Mouse (Mus musculus) erythroblast, adult 5-6 weeks (primary cell): Measurements from ENCODE around the gene Pop5. TPM values are rescaled to one million over a fixed set of nuclear protein-coding genes. Genes with fewer than 3 reads are reported as not detected.

Experiments
- ATAC-seq: replicated peaks from 2 replicates; pipeline ENCODE4 v1.8.0; 2016; ENCODE audit warnings: moderate number of reproducible peaks, mild to moderate bottlenecking, moderate TSS enrichment, inconsistent platforms; ENCODE audit not compliant: poor library complexity, low FRiP score, severe bottlenecking
- total RNA-seq, 2 experiments: library from RNA; stranded (forward) in 1 of 2; stranded (reverse) in 1 of 2; fragments of 150-400 nt in 1 of 2; fragments of 200-764, 138-1000 nt in 1 of 2; gene quantifications; 2 replicates each; pipeline versions ENCODE4 v1.2.3 to v1.2.4; 2015 to 2017; ENCODE audit warnings: low replicate concordance in 2 of 2

Pop5 gene
- total RNA-seq, 2 experiments from 2014 or later = 26.6 to 41.5 TPM

DNA sequence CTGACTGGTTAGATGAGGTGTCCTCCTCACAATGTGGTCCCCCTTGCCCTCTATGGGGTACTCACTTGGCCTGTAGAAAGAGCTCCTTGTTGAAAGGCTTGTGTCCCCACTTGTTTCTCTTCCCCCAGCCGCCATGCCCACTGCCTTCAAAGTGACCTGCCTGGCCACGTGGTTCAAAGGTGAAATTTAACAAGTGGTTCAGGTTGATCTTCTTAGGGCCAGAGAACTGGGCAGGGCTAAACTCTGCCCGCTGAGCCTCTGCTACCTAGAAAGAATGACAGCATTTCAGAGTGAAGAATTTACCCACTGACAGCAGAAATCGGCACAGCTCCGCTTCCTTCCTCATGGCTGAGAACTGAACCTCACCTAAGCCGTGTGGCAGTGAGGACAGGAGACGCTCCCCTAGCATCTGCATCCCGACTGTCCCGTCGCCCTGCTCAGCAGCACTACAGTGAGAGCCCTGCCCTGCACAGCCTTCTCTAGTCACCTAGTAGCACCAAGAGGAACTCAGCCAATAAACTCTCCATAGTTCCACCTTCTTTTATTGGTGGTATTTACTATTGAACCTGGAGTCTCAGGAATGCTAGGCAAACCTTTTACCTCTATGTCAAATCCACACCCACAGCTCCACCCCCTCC, 21.4 kb downstream of the Pop5 start:
- no peak for ATAC-seq

DNA sequence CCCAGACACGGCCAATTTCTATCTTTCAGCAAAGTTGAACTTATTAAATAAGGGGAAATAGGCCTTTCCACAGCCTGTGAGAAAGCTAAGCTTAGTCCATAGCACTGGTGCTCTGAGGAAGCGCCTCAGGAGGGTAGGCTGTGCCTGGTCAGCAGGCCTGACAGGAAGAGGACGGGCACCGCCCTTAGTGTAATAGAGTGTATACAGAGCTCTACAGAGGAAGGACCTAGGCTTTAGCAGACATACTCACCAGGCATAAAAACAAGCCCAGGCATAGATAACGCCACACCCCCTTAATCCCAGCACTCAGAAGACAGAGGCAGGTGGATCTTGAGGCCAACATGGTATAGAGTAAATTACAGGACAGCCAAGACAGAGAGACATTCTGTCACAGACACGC, 24.7 kb downstream of the Pop5 start:
- no peak for ATAC-seq

DNA sequence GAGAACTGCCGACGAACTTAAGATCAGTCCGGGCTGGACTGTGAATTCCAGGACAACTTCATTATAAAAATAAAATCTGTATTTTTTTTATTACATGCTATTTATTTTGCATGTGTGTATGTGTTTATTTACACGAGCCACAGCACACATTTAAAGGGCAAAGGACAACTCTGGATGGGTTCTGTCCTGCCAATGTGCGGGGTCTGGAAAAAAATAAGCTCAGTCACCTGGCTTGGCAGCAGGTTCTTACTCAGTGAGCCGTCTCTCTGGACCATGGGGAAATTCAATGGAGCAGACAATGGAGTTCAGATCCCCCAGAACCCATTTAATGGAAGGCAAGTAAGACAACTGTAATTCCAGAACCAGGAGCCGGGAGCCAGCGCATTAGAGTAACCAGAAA, 25.5 kb downstream of the Pop5 start:
- no peak for ATAC-seq

DNA sequence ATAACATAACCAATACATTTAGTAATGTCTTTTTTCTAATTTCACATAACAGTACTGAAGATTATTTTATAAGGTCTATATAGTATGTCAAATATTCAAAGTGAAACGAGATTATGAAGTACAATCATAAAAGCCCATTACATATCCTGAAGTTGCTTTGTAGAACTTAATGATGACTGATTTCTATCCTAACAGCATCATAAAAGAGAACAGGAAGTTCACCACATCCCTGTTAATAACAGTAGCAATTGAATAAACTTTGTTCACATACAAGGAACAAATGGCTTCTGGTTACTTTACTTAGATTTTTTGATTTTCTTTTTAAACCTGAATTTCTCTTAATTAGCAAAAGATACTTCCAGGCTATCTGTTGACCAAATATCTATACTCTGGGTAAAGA, 26.2 kb downstream of the Pop5 start:
- ATAC-seq = no peak

DNA sequence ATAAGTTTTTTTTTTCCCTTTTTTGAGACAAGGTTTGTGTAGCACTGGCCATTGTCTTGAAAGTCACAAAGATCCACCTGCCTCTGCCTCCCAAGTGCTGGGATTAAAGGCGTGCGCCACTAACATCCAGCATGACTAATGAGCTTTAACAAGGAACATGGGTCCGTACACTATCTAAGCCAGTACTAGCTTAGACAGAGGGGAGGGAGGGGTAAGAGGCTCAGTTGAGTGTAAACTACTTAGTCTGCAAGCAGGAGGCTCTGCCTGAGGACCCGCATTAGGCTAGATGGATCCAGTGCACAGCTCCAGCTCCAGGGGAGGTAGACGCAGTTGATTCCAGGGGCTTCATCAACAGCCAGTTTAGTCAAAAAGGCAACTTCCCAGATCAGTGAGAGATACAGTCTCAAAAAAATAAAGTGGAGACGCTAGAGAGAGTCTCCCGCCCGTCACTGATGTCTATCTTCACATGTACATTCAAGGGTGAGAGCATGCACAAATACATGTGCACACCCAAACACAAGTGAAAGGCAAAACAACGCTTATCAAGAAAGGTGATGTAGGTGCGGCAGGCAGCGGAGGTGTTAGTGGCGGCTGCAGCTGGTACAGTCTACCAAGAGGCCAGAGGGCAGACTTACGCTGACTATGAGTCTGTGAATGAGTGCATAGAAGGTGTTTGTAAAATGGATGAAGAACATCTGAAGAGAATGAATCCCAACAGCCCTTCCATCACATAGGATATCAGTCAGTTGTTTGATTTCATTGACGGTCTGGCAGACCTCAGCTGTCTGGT, 27.1 kb downstream of the Pop5 start:
- no peak for ATAC-seq

DNA sequence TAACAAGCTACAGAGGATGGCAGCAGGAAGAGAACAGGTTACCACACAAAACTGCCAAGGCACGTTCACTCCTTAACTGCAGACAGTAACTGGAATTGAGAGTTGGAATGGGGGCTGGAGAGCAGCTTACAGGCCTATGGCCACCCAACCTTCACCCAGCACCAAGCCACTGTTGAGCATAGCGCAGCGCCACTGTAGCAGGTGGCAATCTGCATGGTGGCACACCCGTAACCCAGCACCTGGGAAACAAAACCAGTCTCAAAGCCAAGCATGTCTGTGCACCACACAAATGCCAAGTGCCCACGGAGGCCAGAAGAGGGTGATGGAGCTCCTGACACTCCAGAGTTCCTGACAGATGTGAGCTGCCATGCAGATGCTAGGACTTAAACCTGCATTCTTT, 30.7 kb downstream of the Pop5 start:
- peak; percentile 29 for ATAC-seq

DNA sequence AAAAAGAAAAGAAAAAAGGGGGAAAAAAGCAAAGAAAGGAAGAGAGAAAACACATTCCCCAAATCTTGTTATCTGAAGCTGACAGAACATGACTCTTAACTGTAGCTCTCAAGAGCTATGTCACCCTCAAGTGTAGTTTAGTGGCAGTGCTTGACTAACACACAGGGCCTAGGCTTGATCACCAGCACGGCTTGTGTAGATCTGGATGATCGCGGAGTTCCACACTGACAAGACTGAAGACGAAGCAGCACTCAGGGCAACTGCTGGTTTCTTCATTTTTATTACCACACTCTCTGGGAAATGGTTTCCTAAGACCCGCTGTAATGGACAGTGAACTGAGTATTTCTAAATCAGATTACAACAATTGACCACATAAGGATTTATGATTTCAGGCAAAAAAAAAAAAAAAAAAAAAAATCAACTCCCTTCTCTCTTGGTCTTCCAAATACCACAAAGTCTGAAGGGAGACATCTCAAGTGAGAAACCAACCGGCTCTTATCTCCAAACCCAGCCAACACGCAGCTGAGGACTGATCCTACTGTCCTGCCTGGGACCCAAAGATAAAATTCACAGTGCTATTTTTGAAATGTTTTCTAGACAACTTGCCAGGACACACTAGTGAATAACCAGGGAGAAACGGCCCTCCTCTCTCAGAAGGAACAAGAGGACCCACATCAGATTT, 31.3 kb downstream of the Pop5 start:
- ATAC-seq = peak; percentile 73

DNA sequence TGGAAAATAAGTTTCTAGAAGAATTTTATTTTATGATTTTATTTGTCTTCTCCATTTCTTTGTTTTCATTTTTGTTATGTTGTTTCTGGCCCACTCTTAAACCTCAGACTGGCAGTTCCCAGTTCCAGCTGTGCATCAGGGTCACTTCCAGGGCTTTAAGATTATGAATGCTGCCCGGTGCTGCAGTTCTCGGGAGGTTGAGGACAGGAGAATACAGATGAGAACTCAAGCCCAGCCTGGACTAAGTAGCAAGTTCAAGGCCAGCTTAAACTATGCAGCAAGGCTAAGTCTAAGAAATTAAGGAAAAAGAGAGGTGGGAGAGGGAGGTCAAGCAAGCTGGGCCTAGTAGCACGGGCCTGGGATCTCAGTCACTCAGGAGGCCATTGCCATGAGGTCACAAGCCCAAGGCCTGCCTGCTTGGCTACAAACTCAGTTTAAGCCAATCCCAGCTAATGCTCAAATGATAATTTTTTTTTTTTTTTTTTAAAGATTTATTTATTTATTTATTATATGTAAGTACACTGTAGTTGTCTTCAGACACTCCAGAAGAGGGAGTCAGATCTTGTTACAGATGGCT, 31.9 kb downstream of the Pop5 start:
- peak; percentile 26 for ATAC-seq

DNA sequence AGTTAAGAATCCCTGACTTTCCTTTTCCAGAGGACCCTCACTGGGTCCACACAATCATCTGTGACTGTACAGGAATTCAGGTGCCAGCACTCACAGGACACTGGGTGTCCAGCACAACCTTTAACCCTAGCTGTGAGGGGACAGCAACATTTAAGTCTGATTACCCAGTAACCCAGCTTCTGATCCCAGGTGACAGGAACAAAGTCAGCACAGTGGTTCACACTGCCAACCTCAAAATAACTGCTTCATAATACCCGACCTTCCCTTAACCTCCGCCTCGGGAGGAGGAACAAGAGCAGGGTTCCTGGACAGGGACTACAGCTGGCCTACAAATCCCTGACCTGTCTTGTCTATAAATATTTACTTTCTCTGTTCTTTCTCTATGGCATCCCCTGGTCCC, 32.6 kb downstream of the Pop5 start:
- ATAC-seq = no peak

DNA sequence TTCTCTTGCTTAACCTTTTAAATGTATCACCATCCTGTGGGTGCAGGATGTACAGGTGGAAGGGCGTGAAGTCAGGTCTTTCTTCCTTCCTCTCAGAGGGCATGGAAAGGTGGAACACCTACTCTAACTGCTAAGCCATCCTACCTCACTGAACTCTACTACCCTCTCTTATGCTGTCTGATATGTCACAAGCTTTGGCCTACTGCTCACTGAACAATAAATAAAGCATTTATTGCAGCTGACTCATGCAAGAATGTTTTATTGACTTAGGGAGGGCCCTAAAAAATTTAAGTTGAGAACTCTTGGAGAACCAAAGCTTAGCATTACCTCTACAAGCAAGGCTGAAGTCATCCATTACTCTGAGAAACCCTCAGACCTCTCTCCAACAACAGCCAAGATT, 34.3 kb downstream of the Pop5 start:
- no peak for ATAC-seq

DNA sequence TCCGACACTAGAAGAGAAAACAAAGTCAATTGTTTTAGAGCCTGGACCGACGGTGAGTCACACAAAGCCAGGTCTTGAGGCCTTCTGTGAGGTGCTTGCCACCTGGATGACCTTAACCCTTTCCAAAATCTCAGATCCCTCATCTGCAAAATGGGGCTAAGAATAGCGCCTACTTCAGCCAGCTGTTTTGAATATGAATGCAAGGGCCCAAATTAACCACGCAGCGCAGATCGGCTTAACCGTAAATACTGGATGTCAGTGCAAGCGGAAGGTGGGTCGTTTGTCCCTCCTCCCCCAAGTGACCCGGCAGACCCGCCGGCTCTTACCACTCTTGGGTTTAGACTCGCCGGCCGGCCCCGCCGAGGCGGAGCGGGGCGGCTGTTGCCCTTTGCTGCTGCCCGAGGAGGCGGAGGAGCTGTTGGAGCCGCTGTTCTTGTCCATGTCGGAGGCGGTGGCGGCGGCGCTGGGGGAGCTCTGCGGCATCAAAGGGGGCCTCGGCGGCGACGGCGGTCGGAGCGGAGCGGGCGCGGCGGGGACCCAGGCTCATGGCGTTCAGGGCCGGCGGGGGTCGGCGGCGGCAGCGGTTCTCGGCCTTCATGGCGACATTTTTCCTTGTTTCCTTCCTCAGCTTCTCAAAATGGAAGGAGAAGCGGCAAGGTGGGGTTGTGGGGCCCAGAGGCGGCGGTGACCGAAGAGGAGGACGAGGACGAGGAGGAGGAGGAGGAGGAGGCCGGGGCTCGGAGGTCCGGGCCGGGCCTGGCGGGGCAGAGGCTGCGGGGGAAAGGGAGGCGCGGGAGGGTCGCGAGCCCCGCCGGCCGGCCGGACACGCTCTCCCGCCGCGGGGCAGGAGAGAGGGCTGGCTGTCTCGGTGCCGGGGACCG, 36.5 kb downstream of the Pop5 start:
- ATAC-seq = 0 out of 2 replicates have a peak, but pooled peaks have one; percentile 11

DNA sequence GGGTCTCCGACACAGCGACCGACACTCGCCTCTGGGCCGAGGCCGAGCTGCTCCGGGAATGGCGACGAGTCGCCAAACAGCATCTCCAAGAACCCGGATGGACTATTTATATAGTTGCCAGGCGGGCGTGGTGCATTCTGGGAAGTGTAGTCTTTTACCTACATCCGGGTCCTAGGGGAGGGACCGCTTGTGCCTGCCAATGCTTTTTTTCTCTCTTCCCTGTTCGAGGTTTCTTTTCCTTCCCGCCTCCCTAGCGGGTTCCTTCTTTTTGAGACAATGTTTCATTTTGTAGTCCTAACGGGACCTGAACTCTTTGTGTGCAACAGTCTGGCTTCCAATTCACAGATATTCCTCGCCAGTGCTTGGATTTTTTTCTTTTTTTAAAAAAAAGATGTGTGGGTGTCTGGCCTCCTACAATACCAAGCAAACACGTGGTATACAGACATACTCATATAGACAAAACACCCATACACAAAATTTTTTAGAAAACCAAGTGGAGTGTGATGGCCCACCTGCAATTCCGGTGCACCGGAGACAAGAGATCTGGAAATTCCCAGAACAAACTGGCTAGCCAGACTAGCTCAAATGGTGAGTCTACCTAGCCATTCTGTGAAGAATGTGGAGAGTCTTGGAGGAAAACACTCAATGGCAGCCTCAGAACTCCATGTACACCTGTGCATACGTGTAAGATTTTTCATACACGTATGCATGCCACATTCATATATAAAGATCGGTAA, 37.3 kb downstream of the Pop5 start, which contains the start of gene Rnf10:
Gene Rnf10 (minus strand): TSS at position 87 of the 737 bp plus-strand sequence.
- ATAC-seq = peak; percentile 79

DNA sequence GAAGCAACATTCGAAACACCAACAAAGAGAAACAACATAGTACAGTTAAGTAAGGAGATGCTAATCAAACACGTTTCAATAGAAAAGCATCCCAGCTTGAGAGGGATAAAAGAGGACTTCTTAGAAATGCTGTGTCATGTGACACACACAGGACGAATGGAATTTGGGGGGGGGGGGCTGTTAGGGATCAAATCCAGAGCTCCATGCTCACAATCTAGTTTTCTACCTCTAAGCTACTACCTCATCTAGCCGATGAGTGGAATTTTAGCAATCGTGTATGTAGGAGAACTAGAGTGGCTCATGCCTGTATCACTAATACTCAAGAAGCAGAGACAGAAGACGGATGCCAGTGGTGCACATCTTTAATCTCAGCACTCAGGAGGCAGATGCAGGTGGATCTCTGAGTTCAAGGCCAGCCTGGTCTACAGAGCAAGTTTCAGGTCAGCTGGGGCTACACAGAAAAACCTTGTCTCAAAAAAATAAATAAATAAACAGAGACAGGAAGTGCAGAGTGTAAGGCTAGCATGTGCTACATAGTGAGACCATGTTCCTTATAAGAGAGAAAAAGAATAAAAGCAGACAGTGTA, 38.0 kb downstream of the Pop5 start:
- no peak for ATAC-seq

DNA sequence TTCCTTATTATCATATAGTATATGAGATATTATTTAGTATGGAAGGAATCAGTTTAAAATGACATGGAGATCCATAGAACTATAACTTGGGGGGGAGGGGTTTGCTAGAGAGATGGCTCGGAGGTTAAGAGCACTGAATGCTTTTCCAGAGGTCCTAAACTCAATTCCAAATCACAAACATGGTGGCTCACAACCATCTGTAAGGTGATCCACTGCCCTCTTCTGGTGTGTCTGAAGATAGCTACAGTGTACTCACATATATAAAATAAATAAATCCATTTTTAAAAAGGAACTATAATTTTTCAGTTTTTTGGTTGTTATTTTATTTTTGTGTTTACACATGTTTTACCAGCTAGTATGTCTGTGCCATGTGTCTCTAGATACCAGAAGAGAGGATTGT, 38.7 kb downstream of the Pop5 start:
- no peak for ATAC-seq

DNA sequence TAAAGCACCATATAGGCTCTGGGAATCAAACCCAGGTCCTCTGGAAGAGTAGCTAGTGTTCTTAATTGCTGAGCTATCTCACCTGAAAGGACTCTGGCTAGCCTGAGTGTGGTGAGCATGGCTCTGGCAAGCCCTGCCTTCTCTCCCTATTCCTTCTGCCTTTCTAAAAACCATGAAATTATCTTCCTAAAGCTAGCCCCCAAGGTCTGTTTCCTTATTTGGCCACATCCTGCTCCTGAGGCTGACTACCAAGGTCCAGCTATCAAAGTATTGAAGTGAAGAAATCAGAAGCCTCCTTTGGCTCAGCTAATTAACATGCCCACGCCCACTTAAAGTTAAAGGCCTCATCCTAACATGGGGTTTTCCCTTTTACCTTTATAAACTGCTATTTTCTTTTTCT, 39.1 kb downstream of the Pop5 start:
- ATAC-seq = no peak

DNA sequence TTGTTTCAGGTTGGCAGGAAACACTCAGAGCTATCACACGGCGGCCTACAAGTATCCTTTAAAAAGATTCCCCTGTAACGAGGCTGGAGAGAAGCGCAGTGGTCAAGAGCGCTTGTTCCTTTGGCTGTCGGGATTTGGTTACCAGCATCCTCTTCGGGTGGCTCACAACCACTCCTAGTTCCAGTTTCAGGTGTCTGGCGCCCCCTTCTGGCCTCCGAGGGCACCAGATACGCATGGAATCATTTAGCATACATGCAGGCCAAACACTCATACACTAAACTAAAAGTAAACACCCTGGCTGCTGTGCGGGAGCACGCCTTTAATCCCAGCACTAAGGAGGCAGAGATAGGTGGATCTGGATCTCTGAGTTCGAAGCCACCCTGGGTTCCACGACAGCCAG, 40.4 kb downstream of the Pop5 start:
- ATAC-seq = peak; percentile 37; the same call in 1 of the 2 replicates

DNA sequence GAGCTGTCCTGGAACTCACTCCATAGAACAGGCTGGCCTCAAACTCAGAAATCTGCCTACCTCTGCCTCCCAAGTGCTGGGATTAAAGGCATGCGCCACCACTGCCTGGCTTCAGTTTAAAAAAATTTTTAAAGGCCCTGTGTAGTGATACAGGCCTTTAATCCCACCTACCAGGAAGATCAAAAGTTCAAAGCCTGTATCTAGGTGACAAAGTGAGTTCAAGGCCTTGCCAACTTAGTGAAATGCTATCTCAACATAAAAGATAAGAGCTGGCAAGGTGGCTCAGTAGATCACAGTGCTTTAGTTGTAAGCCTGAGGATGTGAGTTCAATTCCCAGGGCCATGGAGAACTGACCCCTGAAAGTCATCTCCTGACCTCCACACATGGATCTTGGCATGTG, 42.4 kb downstream of the Pop5 start:
- no peak for ATAC-seq

DNA sequence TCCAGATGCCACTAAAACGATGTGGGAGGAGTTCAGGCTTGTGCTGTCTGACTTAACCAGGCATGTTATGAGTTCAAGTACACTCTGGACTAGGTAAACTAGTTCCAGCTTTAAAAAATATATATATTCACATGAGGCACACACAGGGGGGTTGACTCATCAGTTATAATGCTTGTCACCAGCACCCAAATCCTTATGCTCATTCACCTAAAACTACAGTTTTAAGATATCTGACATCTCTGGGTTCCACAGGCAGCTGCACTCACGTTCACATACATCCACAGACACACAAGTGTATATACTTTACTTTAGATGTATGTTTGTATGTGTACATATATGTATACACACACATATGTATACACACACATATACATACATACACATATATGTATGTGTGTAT, 43.1 kb downstream of the Pop5 start:
- no peak for ATAC-seq
